Mouse (Mus musculus) C2C12 (cell line): ENCODE results near the gene Ripor2. TPM values are rescaled to one million over a fixed set of nuclear protein-coding genes. Genes with fewer than 3 reads are reported as not detected.

ENCODE experiments used
- H3K27me3 ChIP-seq: one replicate; pipeline ENCODE4 v1.6.1; 2011; ENCODE audit not compliant: control insufficient read depth, insufficient read depth, insufficient read length
- H3K36me3 ChIP-seq: one replicate; pipeline ENCODE4 v1.6.1; 2011; ENCODE audit not compliant: control insufficient read depth, insufficient read depth
- H3K4me3 ChIP-seq: one replicate; pipeline ENCODE4 v1.5.1; 2011; ENCODE audit warnings: mild to moderate bottlenecking, control low read depth; ENCODE audit not compliant: poor library complexity, insufficient read depth, severe bottlenecking
- H3K79me2 ChIP-seq: one replicate; pipeline ENCODE4 v1.6.1; 2011; ENCODE audit not compliant: control insufficient read depth, insufficient read depth
- H3K79me3 ChIP-seq: one replicate; pipeline ENCODE4 v1.6.1; 2011; ENCODE audit warnings: low read depth, control low read depth
- H3ac ChIP-seq: one replicate; pipeline ENCODE3; 2011; ENCODE audit warnings: low read depth; ENCODE audit not compliant: control insufficient read depth, insufficient read length
- CEBPB ChIP-seq: IDR thresholded peaks from one replicate; pipeline ENCODE4 v1.6.1; 2011; ENCODE audit warnings: low read depth, mild to moderate bottlenecking, control low read depth, moderate library complexity
- CTCF ChIP-seq: IDR thresholded peaks from one replicate; pipeline ENCODE4 v1.5.1; 2011; ENCODE audit not compliant: control insufficient read depth, insufficient read depth, insufficient read length
- FOSL1 ChIP-seq: IDR thresholded peaks from one replicate; pipeline ENCODE4 v1.8.0; 2011; ENCODE audit warnings: mild to moderate bottlenecking, low read length; ENCODE audit not compliant: poor library complexity, insufficient read depth, severe bottlenecking
- MAX ChIP-seq: IDR thresholded peaks from one replicate; pipeline ENCODE4 v1.6.1; 2011; ENCODE audit warnings: mild to moderate bottlenecking, control low read depth
- MYOD1 ChIP-seq: IDR thresholded peaks from one replicate; pipeline ENCODE4 v1.6.1; 2011; ENCODE audit warnings: low read depth; ENCODE audit not compliant: control insufficient read depth, insufficient read length
- MYOG ChIP-seq: IDR thresholded peaks from one replicate; pipeline ENCODE4 v1.6.1; 2011; ENCODE audit not compliant: control insufficient read depth, insufficient read length; ENCODE audit errors: extremely low read depth
- USF1 ChIP-seq: IDR thresholded peaks from one replicate; pipeline ENCODE4 v1.6.1; 2011; ENCODE audit warnings: low read depth, mild to moderate bottlenecking, control low read depth, moderate library complexity
- polyA plus RNA-seq: library from polyadenylated mRNA; unstranded; fragments of >200 nt; fragmentation: generic; extraction: Trizol; gene quantifications from one replicate; pipeline ENCODE4 v1.2.1, GENCODE M21; 2012; ENCODE audit warnings: missing spikeins

Ripor2 gene
- polyA plus RNA-seq, 1 experiment: 0.23 TPM

DNA sequence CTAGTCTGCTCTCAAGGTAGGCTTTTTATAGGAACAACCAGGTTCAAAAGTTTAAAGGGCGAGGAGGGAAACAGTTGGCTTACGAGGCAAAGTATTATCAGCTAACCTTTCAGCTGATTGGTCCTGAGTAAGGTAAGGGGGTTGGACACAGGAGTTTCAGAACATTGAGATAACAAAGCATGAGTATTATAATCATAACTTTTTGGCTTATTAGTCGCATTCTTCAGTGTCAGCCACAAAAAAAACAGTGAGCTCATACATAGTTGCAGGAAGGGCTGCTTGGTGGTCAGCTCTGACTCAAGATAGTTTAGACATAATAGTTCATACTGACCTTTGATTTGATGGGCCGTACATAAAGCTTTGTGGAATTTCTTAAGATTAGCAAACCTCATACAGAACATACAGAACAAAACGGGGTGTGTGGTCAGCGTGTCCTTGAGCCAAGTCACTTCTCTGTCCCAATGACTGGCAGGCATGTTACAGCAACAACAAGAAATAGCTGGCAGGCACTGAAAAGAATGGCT is 153.7 kb downstream of the Ripor2 start:
- no peak overlapping the region for H3ac ChIP-seq
- no peaks in the 10 kb centered on the region for H3K79me2 ChIP-seq
- H3K79me3 ChIP-seq: no peaks in the 10 kb centered on the region
- TF ChIP-seq FOSL1 (no peak), CEBPB (no peak), USF1 (no peak), MYOG (no peak), MAX (no peak), MYOD1 (no peak), CTCF (no peak)
- H3K4me3 ChIP-seq: no peak overlapping the region
- H3K36me3 ChIP-seq: peaks cover 8% of the 10 kb centered on the region
- no peaks in the 10 kb centered on the region for H3K27me3 ChIP-seq

DNA sequence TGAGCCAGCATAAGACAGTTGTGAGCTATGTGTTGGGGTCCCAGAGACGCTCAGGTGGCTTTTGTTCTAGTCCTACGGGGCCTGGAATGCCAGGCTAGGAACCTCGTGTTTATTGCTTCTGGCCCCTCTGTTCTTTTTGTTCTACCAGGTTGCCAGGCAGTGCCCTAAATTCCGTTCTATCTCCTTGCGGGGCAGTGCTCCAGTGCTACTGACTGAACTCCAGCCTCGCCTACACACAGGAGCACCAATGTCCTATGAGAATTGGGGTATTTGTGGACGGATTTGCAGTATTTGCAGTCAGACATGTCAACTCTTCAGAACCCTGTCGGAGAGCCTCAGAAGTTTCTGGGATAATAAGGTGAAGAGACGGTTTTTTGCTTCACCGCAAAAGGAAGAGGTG is 159.0 kb downstream of the Ripor2 start, which contains the start of gene Armh2:
Gene Armh2 (plus strand): TSS at position 205 of the 400 bp plus-strand sequence.
- no peak within 1 kb of the TSS for H3K4me3 ChIP-seq
- H3K36me3 ChIP-seq: peaks cover 14% of the 10 kb centered on the region
- H3ac ChIP-seq: no peak within 1 kb of the TSS
- H3K79me3 ChIP-seq: no peaks in the 10 kb centered on the region
- no peaks in the 10 kb centered on the region for H3K27me3 ChIP-seq
- no peaks in the 10 kb centered on the region for H3K79me2 ChIP-seq
- TF ChIP-seq USF1: no peak
- TF ChIP-seq CTCF: no peak
- no peak for TF ChIP-seq MYOD1

DNA sequence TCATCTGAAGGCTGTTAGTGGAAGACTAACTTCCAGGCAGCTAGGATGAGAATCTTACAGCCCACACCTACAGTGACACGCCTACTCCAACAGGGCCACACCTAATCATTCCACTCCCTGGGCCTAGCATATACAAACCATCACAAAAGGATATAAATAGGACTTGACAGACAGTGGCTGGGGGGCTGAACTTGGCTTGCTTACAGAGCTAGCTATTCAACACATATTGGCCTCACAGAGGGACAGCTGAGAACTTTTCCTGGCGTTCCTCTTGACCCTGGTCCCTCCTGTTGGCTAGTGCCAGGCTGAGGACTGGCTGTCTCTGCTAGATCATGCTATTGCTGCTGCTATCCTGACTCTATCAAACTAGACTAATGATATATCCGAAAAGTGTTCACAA is 165.8 kb downstream of the Ripor2 start:
- Histone ChIP-seq H3K79me2 (no peaks in the 10 kb centered on the region), H3K79me3 (no peaks in the 10 kb centered on the region), H3K4me3 (no peak overlapping the region), H3K27me3 (no peaks in the 10 kb centered on the region), H3K36me3 (peaks cover 42% of the 10 kb centered on the region), H3ac (no peak overlapping the region)
- TF ChIP-seq FOSL1 (no peak), CTCF (no peak), MYOG (no peak), CEBPB (no peak), USF1 (no peak), MYOD1 (no peak), MAX (no peak)

DNA sequence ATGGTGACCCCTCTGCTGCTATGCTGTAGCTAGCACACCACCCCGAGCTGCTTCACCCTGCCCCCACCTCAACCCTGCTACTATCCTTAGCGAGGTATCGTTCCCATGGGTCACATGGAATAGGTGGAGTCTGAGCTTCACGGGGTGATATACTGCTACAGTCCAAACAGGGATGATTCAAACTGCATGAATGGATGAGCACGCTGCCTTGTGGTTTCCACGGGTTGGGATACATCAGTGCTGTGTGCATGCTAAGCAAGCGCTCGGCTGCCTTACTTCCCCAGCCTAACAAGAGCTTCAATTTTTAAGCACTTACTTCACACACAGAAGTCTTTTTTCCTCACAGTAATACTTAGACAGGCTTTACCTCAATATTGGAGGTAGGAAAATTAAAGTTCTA is 168.8 kb downstream of the Ripor2 start:
- Histone ChIP-seq H3ac (no peak overlapping the region), H3K79me2 (no peaks in the 10 kb centered on the region), H3K79me3 (no peaks in the 10 kb centered on the region), H3K4me3 (no peak overlapping the region), H3K36me3 (peaks cover 56% of the 10 kb centered on the region), H3K27me3 (no peaks in the 10 kb centered on the region)
- TF ChIP-seq CEBPB: no peak
- no peak for TF ChIP-seq MYOG
- TF ChIP-seq MYOD1: no peak
- no peak for TF ChIP-seq CTCF
- no peak for TF ChIP-seq FOSL1
- no peak for TF ChIP-seq USF1
- no peak for TF ChIP-seq MAX

DNA sequence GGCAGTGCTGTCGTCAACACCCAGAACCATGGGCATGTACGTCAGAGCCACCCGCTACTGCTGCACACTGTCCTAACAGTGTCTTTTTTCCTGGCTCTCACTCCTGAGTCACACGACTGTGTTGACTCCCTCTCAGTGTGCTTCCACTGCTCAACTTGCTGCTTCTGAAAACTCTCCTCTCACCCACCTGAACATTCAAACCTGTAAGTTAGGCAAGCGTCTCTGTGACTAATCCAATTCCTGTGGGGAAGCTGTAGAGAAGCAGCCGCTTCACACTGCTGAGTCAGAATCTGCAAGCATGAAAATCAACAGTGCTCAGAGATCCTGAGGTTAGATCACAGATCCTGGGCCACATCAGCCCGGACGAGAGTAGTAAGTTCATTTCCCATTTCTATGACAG is 169.4 kb downstream of the Ripor2 start:
- Histone ChIP-seq H3K27me3 (no peaks in the 10 kb centered on the region), H3ac (no peak overlapping the region), H3K36me3 (peaks cover 62% of the 10 kb centered on the region), H3K79me2 (no peaks in the 10 kb centered on the region), H3K79me3 (no peaks in the 10 kb centered on the region), H3K4me3 (no peak overlapping the region)
- TF ChIP-seq MAX: no peak
- no peak for TF ChIP-seq USF1

DNA sequence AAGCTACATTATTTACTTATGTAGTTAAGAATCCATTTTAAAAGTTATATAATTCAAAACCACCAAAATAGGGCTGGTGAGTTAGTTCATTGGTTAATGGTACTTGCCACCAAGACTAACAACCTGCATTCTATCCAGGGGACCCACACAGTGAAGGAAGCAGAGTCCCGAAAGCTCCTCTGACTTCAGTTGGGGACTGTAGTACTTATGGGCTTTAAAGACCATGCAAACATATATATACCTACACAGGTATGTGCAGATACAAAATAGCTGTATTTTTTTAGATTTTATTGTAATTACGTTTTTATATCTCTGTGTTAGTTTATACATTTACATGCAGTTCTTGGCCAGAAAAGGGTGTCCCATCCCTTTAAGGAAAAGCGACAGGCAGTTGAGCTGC is 174.8 kb downstream of the Ripor2 start:
- H3K79me2 ChIP-seq: peaks cover 44% of the 10 kb centered on the region
- no peak overlapping the region for H3K4me3 ChIP-seq
- no peak for TF ChIP-seq MAX
- no peak for TF ChIP-seq CEBPB
- TF ChIP-seq MYOG: no peak
- TF ChIP-seq FOSL1: no peak
- TF ChIP-seq USF1: no peak
- TF ChIP-seq CTCF: no peak
- TF ChIP-seq MYOD1: no peak
- peaks cover 38% of the 10 kb centered on the region for H3K79me3 ChIP-seq
- H3K27me3 ChIP-seq: no peaks in the 10 kb centered on the region
- H3K36me3 ChIP-seq: peaks cover 71% of the 10 kb centered on the region
- H3ac ChIP-seq: no peak overlapping the region
